Mouse (Mus musculus) liver (tissue): ENCODE results near the gene Axin2.
"Not testable (repeated sequence)": the region's sequence is repeated elsewhere in the genome, so short reads cannot be mapped to it uniquely, and the experiment has no call there.

Experiments
- DNase-seq: peaks from one replicate; pipeline ENCODE4 v3.0.0-alpha.2; 2020; ENCODE audit warnings: mixed read lengths

The Axin2 gene

GRCm38 (mm10) chr11:108920158-108920635, at the start of gene Axin2:
TSS of gene Axin2 (plus strand) at chr11:108920349.
- DNase-seq = peak; percentile 84

- DNase-seq = not testable (repeated sequence)
These were observed 48.9 kb upstream of the Axin2 start for GRCm38 (mm10) chr11:108871284-108871683.

DNA sequence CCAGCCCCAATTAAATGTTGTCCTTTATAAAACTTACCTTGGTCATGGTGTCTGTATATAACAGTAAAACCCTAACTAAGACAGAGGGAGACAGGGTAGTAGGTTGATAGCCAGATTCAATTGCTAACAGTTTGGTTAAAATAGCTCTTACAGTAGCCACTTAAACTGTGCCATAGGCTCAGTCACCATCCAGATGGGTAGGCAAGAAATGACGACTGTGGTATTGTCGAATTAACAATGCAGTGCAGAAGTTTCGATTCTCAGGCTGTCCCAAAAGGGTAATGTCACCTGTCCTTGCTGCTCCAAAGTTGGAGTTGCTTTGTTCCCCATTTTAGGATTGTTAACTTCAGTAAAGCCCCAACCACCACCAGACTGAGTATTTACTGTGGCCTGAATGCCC, 48.4 kb upstream of the Axin2 start:
- DNase-seq = no peak

GRCm38 (mm10) chr11:108876633-108877205, 43.4 kb upstream of the Axin2 start:
- no peak for DNase-seq

- DNase-seq = no peak
These were observed 42.6 kb upstream of the Axin2 start for GRCm38 (mm10) chr11:108877520-108877919.

- no peak for DNase-seq
These were observed 39.6 kb upstream of the Axin2 start for GRCm38 (mm10) chr11:108880546-108880945.

- no peak for DNase-seq
These were observed 38.5 kb upstream of the Axin2 start for GRCm38 (mm10) chr11:108881662-108882061.

GRCm38 (mm10) chr11:108885276-108885896, 34.8 kb upstream of the Axin2 start:
- no peak for DNase-seq

DNA sequence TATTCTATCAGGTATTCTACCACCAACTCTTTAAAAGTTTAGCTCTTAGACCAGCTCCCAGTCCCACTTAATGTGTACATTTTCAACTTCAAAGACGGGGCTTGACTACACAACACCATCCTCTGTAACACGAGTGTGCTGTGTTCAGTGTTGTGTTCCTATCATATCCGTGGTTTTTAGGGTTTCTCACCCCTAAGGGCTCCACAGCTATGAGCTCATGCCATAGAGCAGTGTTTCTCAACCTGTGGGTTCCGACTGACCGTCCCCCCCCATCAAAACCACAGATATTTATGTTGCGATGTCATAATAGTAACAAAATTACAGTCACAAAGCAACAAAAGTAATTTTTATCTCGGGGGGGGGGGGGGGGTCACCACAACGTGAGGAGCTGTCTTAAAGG, 34.1 kb upstream of the Axin2 start:
- DNase-seq = no peak

DNA sequence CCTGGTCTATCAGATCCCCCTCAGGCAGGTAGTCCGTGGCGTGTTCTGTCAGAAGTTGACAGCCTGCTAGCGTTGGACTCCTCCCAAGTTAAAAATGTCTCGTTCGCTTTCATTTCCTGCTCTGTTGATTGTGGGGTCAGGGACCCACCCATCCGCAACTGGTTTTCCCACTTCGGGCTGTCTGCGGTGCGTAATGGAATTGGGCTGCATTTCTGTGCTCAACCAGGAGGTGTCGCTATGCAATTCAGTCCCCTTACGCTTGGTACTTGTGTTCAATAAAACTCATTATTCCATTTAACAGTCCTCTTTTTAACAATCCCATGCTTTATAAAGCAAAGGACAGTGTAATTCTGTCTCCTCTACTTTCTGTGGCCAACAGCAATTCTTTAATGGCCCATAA, 31.0 kb upstream of the Axin2 start:
- no peak for DNase-seq

GRCm38 (mm10) chr11:108890544-108890943, 29.6 kb upstream of the Axin2 start:
- no peak for DNase-seq

DNA sequence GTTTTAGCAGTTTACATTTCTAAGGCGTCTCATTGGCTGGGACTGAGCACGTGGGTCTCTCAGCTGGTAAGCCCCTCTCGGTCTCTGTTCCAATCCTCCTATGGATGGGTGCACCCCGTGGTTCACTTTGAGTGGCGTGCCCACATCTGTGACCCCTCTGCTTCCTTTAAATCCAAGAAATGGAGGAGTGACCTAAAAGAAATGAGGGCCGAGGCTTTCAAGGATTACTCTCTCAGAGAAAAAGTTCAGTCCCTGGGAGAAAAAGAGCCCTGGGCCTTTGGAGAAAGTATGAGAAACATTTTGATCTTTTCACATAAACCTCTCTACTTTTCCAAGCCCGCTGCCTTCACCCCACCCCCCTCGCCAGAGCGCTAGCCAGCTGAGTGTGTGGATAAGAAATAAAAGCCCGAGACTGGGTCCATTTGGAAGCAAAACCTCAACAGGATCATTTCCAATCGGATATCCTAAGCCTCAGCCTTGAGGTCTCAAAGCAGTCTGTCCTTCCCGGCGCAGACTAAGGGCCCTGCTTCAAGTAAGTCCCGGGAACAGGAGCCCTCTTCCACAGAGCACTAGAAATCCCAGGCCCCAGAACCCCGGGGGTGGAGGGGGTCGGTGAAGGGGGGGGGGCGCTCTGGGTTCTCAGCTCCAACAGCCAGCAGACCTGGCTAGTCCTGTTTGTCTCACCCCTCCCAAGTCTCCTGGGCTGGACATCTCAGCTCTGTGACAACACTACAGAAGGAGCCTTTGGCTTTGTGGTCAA, 28.9 kb upstream of the Axin2 start:
- DNase-seq = peak; percentile 16

DNA sequence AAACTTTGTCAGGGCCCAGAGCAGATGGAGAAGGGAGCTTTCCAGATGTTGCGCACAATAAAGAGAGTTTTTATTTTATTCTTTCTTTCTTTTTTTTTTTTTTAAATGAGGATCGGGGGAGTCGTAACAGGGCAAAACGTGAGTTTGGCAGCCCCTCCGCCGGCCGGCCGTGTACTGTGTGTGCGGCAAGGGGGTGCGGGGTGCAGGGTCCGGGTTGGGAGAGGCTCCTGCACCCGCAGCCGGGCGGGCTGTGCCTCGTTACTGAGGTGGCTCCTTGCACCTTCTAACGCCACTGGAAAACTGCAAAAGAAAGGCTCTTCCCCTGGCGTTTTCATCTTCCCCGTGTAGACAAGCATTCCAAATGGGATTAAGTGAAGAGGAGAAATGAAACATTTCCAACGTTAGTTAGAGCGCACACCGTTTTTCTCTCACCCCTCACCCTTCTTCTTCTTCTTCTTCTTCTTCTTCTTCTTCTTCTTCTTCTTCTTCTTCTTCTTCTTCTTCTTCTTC, 28.2 kb upstream of the Axin2 start:
- DNase-seq = no peak

DNA sequence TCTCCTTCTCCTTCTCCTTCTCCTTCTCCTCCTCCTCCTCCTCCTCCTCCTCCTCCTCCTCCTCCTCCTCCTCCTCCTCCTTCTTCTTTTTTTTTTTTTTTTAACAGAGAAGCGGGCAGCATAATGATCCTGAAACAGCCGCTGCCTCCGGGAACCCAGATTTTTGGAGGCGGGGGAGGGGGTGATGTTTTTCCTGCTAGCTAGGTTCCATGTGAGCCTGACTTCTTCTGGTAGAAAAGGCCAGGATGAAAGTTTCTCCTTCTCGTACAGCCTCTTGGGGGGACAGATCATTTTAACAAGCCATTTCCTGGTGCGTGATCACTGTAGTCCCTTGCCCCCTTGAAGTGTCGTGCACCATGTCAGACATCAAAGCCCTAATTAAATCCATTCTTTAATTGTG, 27.7 kb upstream of the Axin2 start:
- no peak for DNase-seq

GRCm38 (mm10) chr11:108893232-108893790, 26.8 kb upstream of the Axin2 start:
- no peak for DNase-seq

DNA sequence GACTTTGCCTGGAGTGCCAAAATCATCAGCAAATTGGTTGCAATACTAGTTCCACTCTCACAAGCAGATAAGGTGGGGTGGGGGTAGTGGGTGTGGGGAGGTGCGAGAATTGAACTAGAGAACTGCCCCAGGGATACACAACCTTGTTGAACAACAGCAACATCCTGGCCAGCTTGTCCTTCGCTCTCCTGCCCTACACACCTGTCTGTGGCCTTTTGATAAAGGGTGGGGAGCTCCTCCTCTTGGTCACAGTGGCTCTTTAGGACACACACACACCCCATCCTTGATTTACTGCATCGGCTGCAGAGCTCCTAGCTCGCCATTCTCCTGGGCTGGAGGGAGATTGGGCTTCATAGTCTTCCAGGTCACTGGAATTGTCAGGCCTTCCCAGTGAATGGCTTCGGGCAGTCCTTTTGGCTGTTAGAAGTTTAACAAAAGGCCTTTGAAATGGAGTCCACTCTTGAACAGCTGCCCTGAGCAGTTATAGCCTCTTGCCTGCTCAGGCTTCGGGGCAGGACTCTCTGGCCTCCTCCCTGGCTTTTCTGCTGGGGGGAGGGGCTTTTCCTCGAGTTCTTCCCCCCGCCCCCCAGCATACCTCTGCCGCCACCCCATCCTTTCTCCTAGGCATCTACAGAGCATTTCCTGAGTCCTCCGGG, 26.2 kb upstream of the Axin2 start:
- DNase-seq = no peak

DNA sequence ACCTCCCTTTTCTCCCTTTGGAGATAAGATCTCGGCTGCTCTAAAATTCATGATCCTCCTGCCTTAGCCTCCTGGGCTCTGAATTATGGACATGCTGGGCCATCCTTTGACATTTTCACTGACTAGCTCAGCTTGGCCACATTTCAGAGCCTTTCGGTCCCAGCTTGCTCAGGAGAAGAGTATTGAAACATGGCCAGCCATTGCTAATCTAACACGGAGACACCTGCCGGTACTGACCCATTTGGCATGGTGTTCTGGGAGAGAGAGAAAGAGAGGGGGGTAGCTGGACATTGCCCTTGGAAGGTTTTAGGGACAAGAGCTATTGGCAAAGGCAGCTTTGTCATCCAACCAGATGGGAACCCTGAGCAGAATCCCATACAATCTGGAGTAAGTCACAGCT, 23.1 kb upstream of the Axin2 start:
- DNase-seq = no peak

DNA sequence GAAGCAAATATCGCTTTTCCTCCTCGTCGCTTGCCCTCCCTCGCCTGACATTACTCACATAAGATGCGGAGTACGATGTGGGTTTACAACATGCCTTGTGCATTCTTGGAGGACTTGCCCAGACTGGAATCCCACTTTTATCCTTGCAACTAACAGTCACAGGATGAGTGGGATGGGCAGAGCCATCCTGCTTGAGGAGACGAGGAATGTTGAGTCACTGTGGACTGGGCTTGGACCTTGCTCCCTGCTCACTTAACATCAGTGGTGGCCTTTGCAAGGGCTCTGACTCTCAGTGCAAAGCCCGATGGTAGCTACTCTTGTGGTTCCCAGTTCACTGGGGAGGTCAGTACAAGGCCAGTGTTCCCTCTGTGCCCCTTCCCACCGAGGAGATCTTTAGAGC, 22.1 kb upstream of the Axin2 start:
- no peak for DNase-seq

- no peak for DNase-seq
These were observed 21.7 kb upstream of the Axin2 start for GRCm38 (mm10) chr11:108898483-108898882.

GRCm38 (mm10) chr11:108900718-108901488, 19.2 kb upstream of the Axin2 start:
- DNase-seq = no peak

- DNase-seq = no peak
These were observed 18.5 kb upstream of the Axin2 start for GRCm38 (mm10) chr11:108901670-108902069.

DNA sequence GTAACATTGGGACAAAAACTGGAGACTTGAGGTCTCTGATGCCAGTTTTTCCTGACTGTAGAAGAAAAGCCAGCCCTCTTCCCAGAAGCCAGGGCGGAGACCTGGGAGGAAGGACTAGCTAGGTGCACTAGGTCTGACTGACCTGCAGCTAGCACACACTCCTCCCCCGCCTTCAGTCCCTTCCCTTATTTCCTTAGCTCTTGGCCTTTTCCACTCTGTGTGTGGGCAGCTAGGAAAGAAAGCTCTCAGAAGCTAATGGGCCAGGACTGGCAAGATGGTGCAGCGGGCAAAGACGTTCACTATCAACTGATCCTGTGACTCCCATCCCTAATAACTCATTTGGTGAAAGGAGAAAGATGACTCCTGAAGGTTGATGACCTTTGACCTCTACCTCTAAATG, 17.8 kb upstream of the Axin2 start:
- no peak for DNase-seq
